Comparison of ENCODE assay signal across 20 mouse cellular contexts in the genomic region with DNA sequence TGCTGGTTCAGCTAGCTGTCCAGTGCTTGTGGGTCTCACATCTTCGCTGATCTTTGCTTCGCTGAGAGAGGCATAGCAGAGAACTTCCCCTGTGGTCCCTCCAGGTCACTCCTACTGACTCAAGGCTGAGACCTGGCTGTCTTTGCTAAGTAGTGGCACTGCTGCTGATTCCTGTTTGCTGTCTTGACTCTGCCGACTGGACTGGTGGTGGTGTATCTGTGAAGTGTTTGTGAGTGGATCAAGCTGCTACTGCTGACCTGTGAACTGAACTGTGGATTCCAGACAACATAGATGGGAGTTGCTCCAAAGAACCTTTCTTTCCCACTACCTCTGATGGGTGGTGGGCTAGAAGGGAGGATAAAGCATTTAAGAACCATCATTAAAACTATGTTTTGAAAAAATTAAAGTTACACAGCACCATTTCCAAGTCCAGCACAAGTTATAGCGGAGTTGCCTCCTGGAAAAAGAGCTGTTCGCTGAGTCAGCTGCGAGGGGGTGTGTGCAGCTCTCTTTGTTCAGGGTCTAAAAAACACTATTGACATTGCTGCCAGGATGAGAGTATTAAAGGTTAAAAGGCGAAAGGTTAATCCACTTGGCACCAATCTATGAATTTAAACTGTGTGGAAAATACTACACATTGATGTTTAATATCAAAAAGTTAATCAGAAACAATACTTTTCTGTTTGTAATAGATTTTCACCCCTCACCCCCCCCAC. TPM values are rescaled to one million over a fixed set of nuclear protein-coding genes. Genes with fewer than 3 reads are reported as not detected.
DNase-seq lines count a peak whose midpoint lies in the region; ATAC-seq and TF ChIP-seq lines count a peak whose summit lies in the region.
"Had no signal": no experiment of that assay in that cellular context is flagged by ENCODE, and none has a peak within 500 bp of the region (broad histone marks: within the 10 kb centered on the region; RNA-seq: fewer than 3 reads in every experiment).

No protein-coding gene starts in this region.

- H3K36me3 ChIP-seq in heart, embryonic 12.5 days: no peaks in the 10 kb centered on the region
- no peaks in the 10 kb centered on the region for H3K36me3 ChIP-seq in megakaryocyte, embryonic 14.5 days (replicated peaks; ENCODE audit: low read length)
- H3K36me3 ChIP-seq in thymus, adult 2 months (ENCODE audit: control insufficient read depth, insufficient read depth, low read length): no peaks in the 10 kb centered on the region
- H3K36me3 ChIP-seq: intestine, embryonic 15.5 days; limb, embryonic 13.5 days; midbrain, embryonic 10.5 days; neural tube, embryonic 13.5 days had no signal

- TF ChIP-seq POLR2A in thymus, adult 2 months (IDR thresholded peaks at IDR 0.05; ENCODE audit: control insufficient read depth, extremely low read depth, insufficient read depth, low read length, poor library complexity): no peak

- H3K9me3 ChIP-seq in heart, embryonic 12.5 days (replicated peaks): no peaks in the 10 kb centered on the region
- H3K9me3 ChIP-seq in megakaryocyte, embryonic 14.5 days: no peaks in the 10 kb centered on the region
- H3K9me3 ChIP-seq: intestine, embryonic 15.5 days; limb, embryonic 13.5 days; midbrain, embryonic 10.5 days; neural tube, embryonic 13.5 days had no signal

- no peak for TF ChIP-seq CTCF in thymus, adult 2 months (IDR thresholded peaks at IDR 0.05; ENCODE audit: borderline replicate concordance, control insufficient read depth, extremely low read depth, insufficient read depth, low read length, poor library complexity)

- no peaks in the 10 kb centered on the region for H3K27me3 ChIP-seq in heart, embryonic 12.5 days (replicated peaks)
- peaks cover 15% of the 10 kb centered on the region for H3K27me3 ChIP-seq in megakaryocyte, embryonic 14.5 days (replicated peaks)
- no peaks in the 10 kb centered on the region for H3K27me3 ChIP-seq in thymus, adult 2 months (ENCODE audit: control insufficient read depth, insufficient read depth, low read length)
- H3K27me3 ChIP-seq: intestine, embryonic 15.5 days; limb, embryonic 13.5 days; neural tube, embryonic 13.5 days had no signal

- no peak overlapping the region for H3K4me3 ChIP-seq in heart, embryonic 12.5 days
- H3K4me3 ChIP-seq in megakaryocyte, embryonic 14.5 days (replicated peaks): peak overlapping the region; percentile 18
- H3K4me3 ChIP-seq in thymus, adult 2 months (ENCODE audit: control insufficient read depth, insufficient read depth, low read length): no peak overlapping the region
- H3K4me3 ChIP-seq: heart, adult 2 months; intestine, embryonic 15.5 days; limb, embryonic 13.5 days; midbrain, embryonic 10.5 days; neural tube, embryonic 13.5 days had no signal

- no peak overlapping the region for H3K9ac ChIP-seq in heart, embryonic 12.5 days
- H3K9ac ChIP-seq: hindbrain, embryonic 14.5 days; intestine, embryonic 15.5 days; limb, embryonic 13.5 days; neural tube, embryonic 13.5 days had no signal

- H3K4me1 ChIP-seq in heart, embryonic 12.5 days (replicated peaks): peaks cover 86% of the 10 kb centered on the region
- peaks cover 54% of the 10 kb centered on the region for H3K4me1 ChIP-seq in megakaryocyte, embryonic 14.5 days
- H3K4me1 ChIP-seq in thymus, adult 2 months (replicated peaks; ENCODE audit: control insufficient read depth, insufficient read depth, low read length): no peaks in the 10 kb centered on the region

- 70% methylated on average over 7 of the region's 7 CpGs for WGBS in heart, embryonic 12.5 days
- 95% methylated on average over 7 of the region's 7 CpGs for WGBS in thymus, adult 2 months

- no peak for ATAC-seq in heart, embryonic 12.5 days (ENCODE audit: insufficient number of reproducible peaks, low FRiP score)
- no peak for ATAC-seq in megakaryocyte, adult 5-6 weeks (ENCODE audit: poor library complexity, severe bottlenecking)
- ATAC-seq: forebrain, embryonic 16.5 days; intestine, embryonic 15.5 days had no signal

- DNase-seq in heart, postnatal 4 days: no peak
- DNase-seq in kidney, postnatal 14 days: peak; percentile 62
- no peak for DNase-seq in thymus, adult 2 months
- no peak for DNase-seq in MN1 (ENCODE audit: low spot score)
- DNase-seq: adrenal gland, postnatal 10 days; B cell, adult 2 months; cerebellum, adult 11 months; cerebellum, postnatal 25 days; heart, adult 2 months; layer of hippocampus, adult 9-11 months; right cerebral cortex, postnatal 25 days had no signal

- no peak overlapping the region for H3K4me2 ChIP-seq in heart, embryonic 12.5 days
- H3K4me2 ChIP-seq: hindbrain, embryonic 14.5 days; intestine, embryonic 15.5 days; limb, embryonic 13.5 days; neural tube, embryonic 13.5 days had no signal

- H3K27ac ChIP-seq in heart, embryonic 12.5 days (ENCODE audit: poor library complexity, severe bottlenecking): peak overlapping the region; percentile 4; the same call in 1 of the 2 replicates
- H3K27ac ChIP-seq in thymus, adult 2 months (ENCODE audit: control insufficient read depth, insufficient read depth, low read length): no peak overlapping the region
- H3K27ac ChIP-seq: hindbrain, embryonic 14.5 days; intestine, embryonic 15.5 days; midbrain, embryonic 10.5 days; neural tube, embryonic 13.5 days had no signal

RNA-seq across cellular contexts. Expression of a gene that starts 52.0 kb away (rescaled TPM):
- polyA plus RNA-seq in heart, embryonic 12.5 days (2016; fragmentation: Nextera tagmentation; extraction: Ambion mirVana): 32.8 and 34.3 TPM in 2 replicates
- total RNA-seq in heart, postnatal 4 days (2021): 10 to 100 TPM; 36.0 to 36.5 TPM
- polyA plus RNA-seq in megakaryocyte, embryonic 14.5 days (2012; ENCODE audit: insufficient read depth, low replicate concordance): 2.1 TPM in 1 of 2 replicates, not detected in the other
- total RNA-seq in megakaryocyte, adult 5-6 weeks (2015): 0.16 and 0.36 TPM in 2 replicates
- 0.29 and 0.49 TPM in 2 replicates for total RNA-seq in megakaryocyte, adult 5-6 weeks (2017)
- 2.3 and 2.7 TPM in 2 replicates for polyA plus RNA-seq in thymus, adult 2 months (2012; rRNA removed)
